Mouse (Mus musculus) myocyte (in vitro differentiated cells): ENCODE results near the gene Sh3pxd2a.

Experiments
- CEBPB ChIP-seq: IDR thresholded peaks from 2 replicates; pipeline ENCODE4 v1.6.1; 2011; ENCODE audit warnings: mild to moderate bottlenecking, moderate library complexity; ENCODE audit not compliant: poor library complexity, insufficient read depth, severe bottlenecking
- E2F4 ChIP-seq: IDR thresholded peaks from one replicate; pipeline ENCODE4 v1.6.1; 2011; ENCODE audit warnings: mild to moderate bottlenecking, control low read depth, moderate library complexity; ENCODE audit not compliant: insufficient read depth
- MAX ChIP-seq: IDR thresholded peaks from one replicate; pipeline ENCODE4 v1.6.1; 2011; ENCODE audit warnings: low read depth, mild to moderate bottlenecking, control low read depth
- POLR2A ChIP-seq: IDR thresholded peaks from one replicate; pipeline ENCODE4 v1.6.1; 2011; ENCODE audit warnings: low read depth, mild to moderate bottlenecking, control low read depth, moderate library complexity; ENCODE audit not compliant: insufficient read length
- POLR2AphosphoS2 ChIP-seq: IDR thresholded peaks from one replicate; pipeline ENCODE4 v1.6.1; 2011; ENCODE audit warnings: low read depth, control low read depth; ENCODE audit not compliant: insufficient read length
- TCF12 ChIP-seq: IDR thresholded peaks from one replicate; pipeline ENCODE4 v1.6.1; 2011; ENCODE audit warnings: mild to moderate bottlenecking, control low read depth; ENCODE audit not compliant: poor library complexity, insufficient read depth, severe bottlenecking
- USF1 ChIP-seq: IDR thresholded peaks from one replicate; pipeline ENCODE4 v1.6.1; 2011; ENCODE audit warnings: low read depth, mild to moderate bottlenecking, control low read depth, moderate library complexity

DNA sequence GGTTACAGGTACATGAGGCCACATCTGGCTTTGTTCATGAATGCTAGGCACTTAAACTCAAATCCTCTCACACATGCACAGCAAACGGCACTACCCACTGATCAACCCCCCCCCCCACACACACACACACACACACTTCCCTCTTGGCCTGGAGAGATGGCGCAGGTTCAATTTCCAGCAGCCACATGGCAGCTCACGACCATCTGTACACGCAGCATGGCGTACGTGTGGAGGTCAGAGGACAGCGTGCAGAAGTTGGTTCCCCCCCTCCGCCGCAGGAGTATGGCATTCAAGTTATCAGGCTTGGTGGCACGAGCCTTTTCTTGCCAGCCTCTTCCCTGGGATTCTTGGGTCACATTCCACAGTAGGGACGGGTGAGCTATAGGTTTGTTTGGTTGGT lies 92.7 kb downstream of the Sh3pxd2a start:
- TF ChIP-seq POLR2A (peak; percentile 12), CEBPB (no peak), POLR2AphosphoS2 (no peak), TCF12 (no peak), MAX (no peak), E2F4 (no peak), USF1 (no peak)
